Mouse (Mus musculus): ENCODE measurements around the gene Efl1.

- TF ChIP-seq CTCF (IDR thresholded peaks at IDR 0.05; ENCODE audit: insufficient read depth, low read length): no peak
- no peak for TF ChIP-seq POLR2A (IDR thresholded peaks at IDR 0.05; ENCODE audit: borderline replicate concordance, extremely low read depth, low read depth, low read length)
These were observed 153.8 kb downstream of the Efl1 start for GRCm38 (mm10) chr7:82802206-82802605.
